Mouse (Mus musculus): ENCODE data around the gene BC052040.

- no peak for TF ChIP-seq CTCF (IDR thresholded peaks at IDR 0.05; ENCODE audit: low read depth, low read length)
- no peak for TF ChIP-seq TAL1 (conservative IDR thresholded peaks at IDR 0.05; ENCODE audit: low read depth, low read length)
- TF ChIP-seq GATA1 (IDR thresholded peaks at IDR 0.05; ENCODE audit: borderline replicate concordance, low read length), result no peak
- TF ChIP-seq POLR2AphosphoS5 (IDR thresholded peaks at IDR 0.05; ENCODE audit: insufficient replicate concordance, low read depth, low read length), result no peak
- no peak for TF ChIP-seq GATA2 (IDR thresholded peaks at IDR 0.05; ENCODE audit: borderline replicate concordance, low read depth, low read length)
These were observed 20.6 kb downstream of the BC052040 start for GRCm38 (mm10) chr2:115602116-115602515.

Measured in G1E (cell line).